Comparison of ENCODE assay signal across 12 mouse cellular contexts in genomic region chr17:29451841-29452210, GRCm38 (mm10). TPM values are rescaled to one million over a fixed set of nuclear protein-coding genes. Genes with fewer than 3 reads are reported as not detected.
DNase-seq lines count a peak whose midpoint lies in the region; ATAC-seq lines count a peak whose summit lies in the region.
"Had no signal": no experiment of that assay in that cellular context is flagged by ENCODE, and none has a peak within 500 bp of the region (broad histone marks: within the 10 kb centered on the region; RNA-seq: fewer than 3 reads in every experiment).

No protein-coding gene starts in this region.

- H3K4me3 ChIP-seq in forebrain, embryonic 11.5 days (ENCODE audit: low read depth, low read length) = no peak overlapping the region
- no peak overlapping the region for H3K4me3 ChIP-seq in forebrain, embryonic 16.5 days (replicated peaks; ENCODE audit: low read length)
- H3K4me3 ChIP-seq in hindbrain, embryonic 13.5 days = no peak overlapping the region
- no peak overlapping the region for H3K4me3 ChIP-seq in hindbrain, embryonic 14.5 days (replicated peaks; ENCODE audit: low read length)
- no peak overlapping the region for H3K4me3 ChIP-seq in neural tube, embryonic 13.5 days

- ATAC-seq in forebrain, embryonic 11.5 days (replicated peaks; ENCODE audit: low FRiP score) = no peak
- no peak for ATAC-seq in forebrain, embryonic 16.5 days
- ATAC-seq in hindbrain, embryonic 13.5 days (ENCODE audit: low FRiP score) = no peak
- no peak for ATAC-seq in hindbrain, embryonic 14.5 days (ENCODE audit: low FRiP score)
- no peak for ATAC-seq in neural tube, embryonic 13.5 days (ENCODE audit: low read depth)
- ATAC-seq: inflammation-experienced regulatory T-cells, adult 6 months had no signal

- no peak for DNase-seq in forebrain, embryonic 11.5 days (ENCODE audit: low spot score)
- no peak for DNase-seq in hindbrain, embryonic 14.5 days (ENCODE audit: low spot score)
- no peak for DNase-seq in neural tube, embryonic 10.5 days (ENCODE audit: extremely low spot score, low spot score)
- DNase-seq in natural killer cell, adult 2 months (ENCODE audit: low spot score in 2 of 2) = no peak
- no peak for DNase-seq in frontal cortex, postnatal 10 days (ENCODE audit: low spot score in 2 of 2)
- DNase-seq: adrenal gland, adult 8-10 months; layer of hippocampus, postnatal 36 days; thymus, postnatal 14 days had no signal

- H3K4me1 ChIP-seq in forebrain, embryonic 11.5 days (replicated peaks; ENCODE audit: control insufficient read depth, insufficient read depth, low read length) = peaks cover 14% of the 10 kb centered on the region
- H3K4me1 ChIP-seq in forebrain, embryonic 16.5 days (replicated peaks; ENCODE audit: control insufficient read depth, insufficient read depth, low read length) = peaks cover 7% of the 10 kb centered on the region
- H3K4me1 ChIP-seq in hindbrain, embryonic 13.5 days (replicated peaks) = peaks cover 11% of the 10 kb centered on the region
- peaks cover 6% of the 10 kb centered on the region; the same call in 1 of the 2 replicates for H3K4me1 ChIP-seq in hindbrain, embryonic 14.5 days (replicated peaks; ENCODE audit: control insufficient read depth, insufficient read depth, low read length)
- peaks cover 11% of the 10 kb centered on the region for H3K4me1 ChIP-seq in neural tube, embryonic 13.5 days (replicated peaks)

- no peak overlapping the region; the same call in 1 of the 2 replicates for H3K4me2 ChIP-seq in forebrain, embryonic 11.5 days (ENCODE audit: low read depth, low read length, severe bottlenecking)
- H3K4me2 ChIP-seq in forebrain, embryonic 16.5 days (ENCODE audit: low read length) = no peak overlapping the region
- H3K4me2 ChIP-seq in hindbrain, embryonic 13.5 days = no peak overlapping the region
- no peak overlapping the region for H3K4me2 ChIP-seq in hindbrain, embryonic 14.5 days (replicated peaks)
- peak overlapping the region; percentile 39 for H3K4me2 ChIP-seq in neural tube, embryonic 13.5 days

- no peaks in the 10 kb centered on the region; the same call in 1 of the 2 replicates for H3K9me3 ChIP-seq in forebrain, embryonic 11.5 days (ENCODE audit: control insufficient read depth, low read length)
- peaks cover 2% of the 10 kb centered on the region; the same call in 1 of the 2 replicates for H3K9me3 ChIP-seq in forebrain, embryonic 16.5 days (ENCODE audit: control insufficient read depth, low read length)
- no peaks in the 10 kb centered on the region for H3K9me3 ChIP-seq in hindbrain, embryonic 13.5 days
- no peaks in the 10 kb centered on the region for H3K9me3 ChIP-seq in hindbrain, embryonic 14.5 days (ENCODE audit: control insufficient read depth, low read length)
- H3K9me3 ChIP-seq in neural tube, embryonic 13.5 days = 0 out of 2 replicates have a peak, but pooled peaks cover 3% of the 10 kb centered on the region

- no peaks in the 10 kb centered on the region for H3K27me3 ChIP-seq in forebrain, embryonic 11.5 days (ENCODE audit: control insufficient read depth, insufficient read depth, low read length)
- H3K27me3 ChIP-seq in forebrain, embryonic 16.5 days (replicated peaks; ENCODE audit: control insufficient read depth, insufficient read depth, low read length) = 0 out of 2 replicates have a peak, but pooled peaks cover 2% of the 10 kb centered on the region
- 0 out of 2 replicates have a peak, but pooled peaks cover 3% of the 10 kb centered on the region for H3K27me3 ChIP-seq in hindbrain, embryonic 13.5 days
- no peaks in the 10 kb centered on the region for H3K27me3 ChIP-seq in hindbrain, embryonic 14.5 days (ENCODE audit: control insufficient read depth, insufficient read depth, low read length)
- H3K27me3 ChIP-seq in neural tube, embryonic 13.5 days = no peaks in the 10 kb centered on the region

- H3K36me3 ChIP-seq in forebrain, embryonic 11.5 days (ENCODE audit: control insufficient read depth, insufficient read depth, low read length) = no peaks in the 10 kb centered on the region
- no peaks in the 10 kb centered on the region for H3K36me3 ChIP-seq in forebrain, embryonic 16.5 days (ENCODE audit: control insufficient read depth, insufficient read depth)
- H3K36me3 ChIP-seq in hindbrain, embryonic 13.5 days = no peaks in the 10 kb centered on the region
- no peaks in the 10 kb centered on the region for H3K36me3 ChIP-seq in hindbrain, embryonic 14.5 days (replicated peaks; ENCODE audit: control insufficient read depth, insufficient read depth)
- no peaks in the 10 kb centered on the region for H3K36me3 ChIP-seq in neural tube, embryonic 13.5 days

- H3K27ac ChIP-seq in forebrain, embryonic 11.5 days (ENCODE audit: low read depth, low read length) = peak overlapping the region; percentile 62
- no peak overlapping the region for H3K27ac ChIP-seq in forebrain, embryonic 16.5 days (ENCODE audit: low read length)
- peak overlapping the region; percentile 40; the same call in 1 of the 2 replicates for H3K27ac ChIP-seq in hindbrain, embryonic 13.5 days
- no peak overlapping the region for H3K27ac ChIP-seq in hindbrain, embryonic 14.5 days
- H3K27ac ChIP-seq in neural tube, embryonic 13.5 days (replicated peaks) = 0 out of 2 replicates have a peak overlapping the region, but pooled peaks have one; percentile 34

- no peak overlapping the region for H3K9ac ChIP-seq in forebrain, embryonic 11.5 days (ENCODE audit: low read length)
- no peak overlapping the region for H3K9ac ChIP-seq in forebrain, embryonic 16.5 days (replicated peaks; ENCODE audit: low read depth, low read length)
- no peak overlapping the region for H3K9ac ChIP-seq in hindbrain, embryonic 13.5 days
- no peak overlapping the region for H3K9ac ChIP-seq in hindbrain, embryonic 14.5 days
- H3K9ac ChIP-seq in neural tube, embryonic 13.5 days = no peak overlapping the region

- 22% methylated on average over 8 of the region's 8 CpGs for WGBS in forebrain, embryonic 11.5 days
- WGBS in forebrain, embryonic 16.5 days = 28% methylated on average over 8 of the region's 8 CpGs
- 24% methylated on average over 8 of the region's 8 CpGs for WGBS in hindbrain, embryonic 13.5 days
- WGBS in hindbrain, embryonic 14.5 days = 25% methylated on average over 8 of the region's 8 CpGs
- WGBS in neural tube, embryonic 13.5 days = 24% methylated on average over 8 of the region's 8 CpGs

RNA-seq across cellular contexts. Expression of gene Pim1, which starts 38.7 kb away (rescaled TPM):
- polyA plus RNA-seq in forebrain, embryonic 11.5 days (2014; fragmentation: Nextera tagmentation; extraction: Ambion mirVana) = 21.1 and 22.5 TPM in 2 replicates
- polyA plus RNA-seq in forebrain, embryonic 16.5 days (2015; fragmentation: Nextera tagmentation; extraction: Ambion mirVana) = 11.4 and 11.8 TPM in 2 replicates
- 12.7 and 13.8 TPM in 2 replicates for polyA plus RNA-seq in hindbrain, embryonic 13.5 days (2015; fragmentation: Nextera tagmentation; extraction: Ambion mirVana)
- polyA plus RNA-seq in hindbrain, embryonic 14.5 days (2014; fragmentation: Nextera tagmentation; extraction: Ambion mirVana) = 6.4 and 7.8 TPM in 2 replicates
- polyA plus RNA-seq in neural tube, embryonic 13.5 days (2015; fragmentation: Nextera tagmentation; extraction: Ambion mirVana) = 12.4 and 14.4 TPM in 2 replicates

Comparison
In these comparisons a context has a peak if more than half of its experiments do, and no peak if none do; other contexts are left out.
1. H3K27ac ChIP-seq: peak in forebrain, embryonic 11.5 days (single experiment), hindbrain, embryonic 13.5 days (single experiment) and neural tube, embryonic 13.5 days (single experiment); none in forebrain, embryonic 16.5 days (single experiment) and hindbrain, embryonic 14.5 days (single experiment).